Mouse (Mus musculus) small intestine, adult 2 months (tissue): Measurements from ENCODE around the gene Pias3.

Source experiments
- CTCF ChIP-seq: fragments of 200-500 bp; IDR thresholded peaks from 2 replicates; pipeline ENCODE4 v1.5.1; 2012; ENCODE audit warnings: low read depth, mild to moderate bottlenecking, control low read depth, inconsistent platforms, low read length, moderate library complexity, mixed read lengths; ENCODE audit not compliant: insufficient replicate concordance, insufficient read length; ENCODE audit errors: extremely low read depth
- POLR2A ChIP-seq: fragments of 200-500 bp; IDR thresholded peaks from 2 replicates; pipeline ENCODE4 v1.6.1; 2012; ENCODE audit warnings: low read depth, mild to moderate bottlenecking, control low read depth, inconsistent platforms, low read length, moderate library complexity

DNA sequence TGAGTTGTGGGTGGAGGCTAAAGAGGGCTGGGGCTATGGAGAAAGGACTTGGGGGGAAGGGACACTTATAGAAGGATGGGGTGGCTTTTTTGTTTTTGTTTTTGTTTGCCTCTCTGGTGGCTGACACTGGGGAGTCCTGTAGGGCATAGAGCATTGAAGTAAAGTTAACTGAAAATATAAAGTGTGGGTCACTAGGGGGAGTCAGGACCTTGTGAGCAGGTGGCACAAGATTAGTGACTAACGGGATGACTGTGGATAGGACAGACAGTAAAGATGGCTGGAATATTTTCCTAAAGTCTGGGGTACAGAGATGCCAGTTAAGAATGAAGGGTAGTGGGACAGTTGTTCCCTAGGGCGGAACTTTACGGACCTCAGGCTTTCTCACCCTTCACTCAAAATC is 5.9 kb upstream of the Pias3 start:
- TF ChIP-seq CTCF (no peak), POLR2A (no peak)
